Mouse (Mus musculus) heart, postnatal 0 days (tissue): Measurements from ENCODE around the gene Dusp1. TPM values are rescaled to one million over a fixed set of nuclear protein-coding genes. Genes with fewer than 3 reads are reported as not detected.
A peak's percentile ranks its signal among the peaks of the same experiment; 100 is the strongest.

ENCODE experiments used
- ATAC-seq: fragments of 200-750 bp; cut with Nextera tagmentation; 2 replicates; pipeline ENCODE4 v1.8.0; 2017; ENCODE audit warnings: low read depth, moderate number of reproducible peaks, moderate library complexity; ENCODE audit not compliant: insufficient read depth
- DNase-seq: peaks from one replicate; pipeline ENCODE4 v3.0.0-alpha.2; 2016; ENCODE audit warnings: low spot score
- H3K27ac ChIP-seq: fragments of 300-500 bp; sonication (generic); 2 replicates; pipeline ENCODE4 v1.5.1; 2014; ENCODE audit warnings: low read depth, mild to moderate bottlenecking
- H3K27me3 ChIP-seq: fragments of 300-500 bp; sonication (generic); 2 replicates; pipeline ENCODE4 v1.6.1; 2014; ENCODE audit warnings: low read length, mixed read lengths; ENCODE audit not compliant: control insufficient read depth, insufficient read depth
- H3K36me3 ChIP-seq: fragments of 300-500 bp; sonication (generic); replicated peaks from 2 replicates; pipeline ENCODE4 v1.6.1; 2014; ENCODE audit warnings: low read length, mixed read lengths; ENCODE audit not compliant: control insufficient read depth, insufficient read depth
- H3K4me1 ChIP-seq: fragments of 300-500 bp; sonication (generic); 2 replicates; pipeline ENCODE4 v1.6.1; 2014; ENCODE audit warnings: antibody characterized with exemption; ENCODE audit not compliant: control insufficient read depth, insufficient read depth
- H3K4me2 ChIP-seq: fragments of 300-500 bp; sonication (generic); 2 replicates; pipeline ENCODE4 v1.6.1; 2014; ENCODE audit warnings: low read depth, mild to moderate bottlenecking, low read length, moderate library complexity
- H3K4me3 ChIP-seq: fragments of 300-500 bp; sonication (generic); 2 replicates; pipeline ENCODE4 v1.5.1; 2014; ENCODE audit warnings: low read depth, low read length
- H3K9ac ChIP-seq: fragments of 300-500 bp; sonication (generic); replicated peaks from 2 replicates; pipeline ENCODE4 v1.6.1; 2014; ENCODE audit warnings: low read depth, low read length, mixed read lengths
- H3K9me3 ChIP-seq: fragments of 300-500 bp; sonication (generic); replicated peaks from 2 replicates; pipeline ENCODE4 v1.6.1; 2016; ENCODE audit warnings: low read length; ENCODE audit not compliant: control insufficient read depth
- CTCF ChIP-seq: IDR thresholded peaks from 2 replicates; pipeline ENCODE4 v1.5.1; 2016; ENCODE audit warnings: antibody characterized with exemption, control low read depth, low read depth
- EP300 ChIP-seq: IDR thresholded peaks from 2 replicates; pipeline ENCODE4 v1.6.1; 2016; ENCODE audit warnings: antibody characterized with exemption, low read depth
- WGBS: fragments of 180-500 bp; shearing (Covaris S2); extraction: QIAGEN DNeasy Blood & Tissue Kit; methylation state at CpG from one replicate; pipeline ENCODE4 v1.1.7; 2014; 5-methylcytosine and 5-hydroxymethylcytosine counted together
- polyA plus RNA-seq: library from polyadenylated mRNA; unstranded; fragments of >200 nt; fragmentation: Nextera tagmentation; extraction: Ambion mirVana; gene quantifications from 2 replicates; pipeline ENCODE4 v1.2.1, GENCODE M21; 2015
- total RNA-seq: library from RNA; depleted of rRNA; stranded (reverse); fragments of >200 nt; gene quantifications from 2 replicates; pipeline ENCODE4 v1.2.3, GENCODE M21; 2014; ENCODE audit warnings: low replicate concordance

Gene Dusp1
- total and polyA plus RNA-seq, 2 experiments from 2014 or later: 23.1 to 114 TPM

GRCm38 (mm10) chr17:26600913-26601447 is 39.1 kb upstream of the Dusp1 start:
- peaks cover 47% of the 10 kb centered on the region for H3K4me1 ChIP-seq
- WGBS: 52% methylated on average over 17 of the region's 17 CpGs
- TF ChIP-seq EP300: no peak
- TF ChIP-seq CTCF: no peak
- H3K4me2 ChIP-seq: no peak overlapping the region
- H3K9ac ChIP-seq: no peak overlapping the region
- DNase-seq: no peak
- no peak for ATAC-seq
- no peaks in the 10 kb centered on the region for H3K27me3 ChIP-seq
- H3K36me3 ChIP-seq: no peaks in the 10 kb centered on the region
- H3K27ac ChIP-seq: peak overlapping the region; percentile 87
- H3K4me3 ChIP-seq: no peak overlapping the region
- H3K9me3 ChIP-seq: no peaks in the 10 kb centered on the region

GRCm38 (mm10) chr17:26598845-26599244 is 36.9 kb upstream of the Dusp1 start:
- Histone ChIP-seq H3K27ac (no peak overlapping the region), H3K9ac (no peak overlapping the region), H3K4me3 (no peak overlapping the region), H3K9me3 (no peaks in the 10 kb centered on the region), H3K36me3 (no peaks in the 10 kb centered on the region), H3K4me2 (no peak overlapping the region), H3K4me1 (peaks cover 61% of the 10 kb centered on the region), H3K27me3 (no peaks in the 10 kb centered on the region)
- 93% methylated on average over 5 of the region's 5 CpGs for WGBS
- TF ChIP-seq EP300 (no peak), CTCF (no peak)
- no peak for ATAC-seq
- DNase-seq: no peak

- peak; percentile 55 for TF ChIP-seq CTCF
- no peak for TF ChIP-seq EP300
- 47% methylated on average over 6 of the region's 6 CpGs for WGBS
Measured at GRCm38 (mm10) chr17:26596856-26597481, 35.0 kb upstream of the Dusp1 start.

DNA sequence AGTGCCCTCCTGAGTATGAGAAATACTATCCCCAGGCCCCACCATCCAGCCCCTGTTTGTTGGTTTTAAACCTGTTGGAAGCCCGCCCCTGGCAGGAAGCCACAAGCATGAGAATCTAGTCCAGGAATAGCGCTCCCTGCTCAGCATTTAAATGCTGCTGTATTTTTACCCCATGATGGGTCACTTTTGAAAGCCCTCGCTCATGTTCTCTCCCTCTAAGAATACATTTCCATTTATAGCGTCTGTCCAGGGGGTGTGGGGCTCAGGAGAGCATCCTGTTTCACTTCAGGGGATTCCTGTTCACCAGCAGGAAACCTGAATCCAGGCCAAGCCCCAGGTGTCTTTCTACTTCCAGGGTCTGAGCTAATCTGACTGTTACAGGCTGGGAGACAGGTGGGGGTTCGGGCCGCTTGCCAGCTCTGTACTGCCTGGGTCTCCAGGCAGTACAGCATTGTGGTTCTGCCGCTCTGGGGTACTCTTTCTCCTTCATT is 34.3 kb upstream of the Dusp1 start:
- H3K27me3 ChIP-seq: no peaks in the 10 kb centered on the region
- H3K4me2 ChIP-seq: peak overlapping the region; percentile 49
- H3K27ac ChIP-seq: peak overlapping the region; percentile 99
- 12% methylated on average over 7 of the region's 7 CpGs for WGBS
- H3K9me3 ChIP-seq: no peaks in the 10 kb centered on the region
- H3K4me1 ChIP-seq: peaks cover 51% of the 10 kb centered on the region
- ATAC-seq: peak; percentile 88
- H3K4me3 ChIP-seq: no peak overlapping the region
- peak; percentile 97 for DNase-seq
- no peak for TF ChIP-seq CTCF
- peak; percentile 76; the same call in 1 of the 2 replicates for TF ChIP-seq EP300
- peak overlapping the region; percentile 54 for H3K9ac ChIP-seq
- no peaks in the 10 kb centered on the region for H3K36me3 ChIP-seq

More at GRCm38 (mm10) chr17:26596856-26597481, 35.0 kb upstream of the Dusp1 start:
- Histone ChIP-seq H3K9me3 (no peaks in the 10 kb centered on the region), H3K9ac (peak overlapping the region; percentile 54), H3K4me3 (no peak overlapping the region), H3K4me2 (peak overlapping the region; percentile 49), H3K27ac (peak overlapping the region; percentile 99), H3K36me3 (no peaks in the 10 kb centered on the region), H3K4me1 (peaks cover 53% of the 10 kb centered on the region), H3K27me3 (no peaks in the 10 kb centered on the region)
- ATAC-seq (0 out of 2 replicates have a peak, but pooled peaks have one; percentile 30), DNase-seq (no peak)

DNA sequence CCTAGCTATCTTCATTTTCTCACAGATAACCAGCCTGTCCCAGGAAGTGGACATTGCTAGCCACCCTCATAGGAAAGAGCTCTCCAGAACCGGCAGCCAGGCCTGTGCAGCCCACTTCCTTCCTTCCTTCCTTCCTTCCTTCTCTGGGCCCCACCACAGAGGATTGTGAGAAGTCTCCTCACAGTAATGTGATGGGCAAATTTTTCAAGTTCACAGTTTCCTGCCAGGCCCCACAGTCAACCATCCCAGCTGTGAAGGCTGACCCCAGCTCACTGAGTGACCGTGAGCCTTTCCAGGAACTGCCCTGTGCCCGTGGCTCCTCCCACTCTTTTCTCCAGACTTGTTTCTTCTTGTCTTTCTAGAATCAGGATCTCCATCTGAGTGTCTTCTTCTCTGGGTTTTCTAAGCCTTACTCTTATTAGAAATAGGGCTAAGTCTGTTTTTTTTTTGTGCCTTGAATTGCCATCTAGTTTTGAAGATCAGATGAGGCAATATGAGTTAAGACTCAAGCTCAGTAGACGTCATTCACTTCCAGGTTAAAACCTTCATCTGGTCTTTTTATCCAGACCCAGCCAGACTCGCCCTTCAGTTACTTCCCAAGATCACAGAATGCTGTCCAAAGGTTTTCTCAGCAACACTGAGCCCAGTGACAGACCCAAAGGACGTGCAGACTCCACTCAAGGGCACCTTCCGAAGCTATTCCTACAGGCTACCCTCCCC is 33.7 kb upstream of the Dusp1 start:
- peak; percentile 65 for DNase-seq
- Histone ChIP-seq H3K9me3 (no peaks in the 10 kb centered on the region), H3K4me1 (peaks cover 46% of the 10 kb centered on the region), H3K36me3 (no peaks in the 10 kb centered on the region), H3K27me3 (no peaks in the 10 kb centered on the region), H3K4me2 (no peak overlapping the region), H3K27ac (peak overlapping the region; percentile 99), H3K4me3 (no peak overlapping the region), H3K9ac (peak overlapping the region; percentile 31)
- TF ChIP-seq EP300 (peak; percentile 32; the same call in 1 of the 2 replicates), CTCF (no peak)
- ATAC-seq: no peak
- WGBS: 7% methylated on average over 7 of the region's 7 CpGs
